Mouse (Mus musculus): Measurements from ENCODE around the gene Abcd3.
"Not testable (repeated sequence)": the region's sequence is repeated elsewhere in the genome, so short reads cannot be mapped to it uniquely, and the experiment has no call there.

Abcd3 gene

DNA sequence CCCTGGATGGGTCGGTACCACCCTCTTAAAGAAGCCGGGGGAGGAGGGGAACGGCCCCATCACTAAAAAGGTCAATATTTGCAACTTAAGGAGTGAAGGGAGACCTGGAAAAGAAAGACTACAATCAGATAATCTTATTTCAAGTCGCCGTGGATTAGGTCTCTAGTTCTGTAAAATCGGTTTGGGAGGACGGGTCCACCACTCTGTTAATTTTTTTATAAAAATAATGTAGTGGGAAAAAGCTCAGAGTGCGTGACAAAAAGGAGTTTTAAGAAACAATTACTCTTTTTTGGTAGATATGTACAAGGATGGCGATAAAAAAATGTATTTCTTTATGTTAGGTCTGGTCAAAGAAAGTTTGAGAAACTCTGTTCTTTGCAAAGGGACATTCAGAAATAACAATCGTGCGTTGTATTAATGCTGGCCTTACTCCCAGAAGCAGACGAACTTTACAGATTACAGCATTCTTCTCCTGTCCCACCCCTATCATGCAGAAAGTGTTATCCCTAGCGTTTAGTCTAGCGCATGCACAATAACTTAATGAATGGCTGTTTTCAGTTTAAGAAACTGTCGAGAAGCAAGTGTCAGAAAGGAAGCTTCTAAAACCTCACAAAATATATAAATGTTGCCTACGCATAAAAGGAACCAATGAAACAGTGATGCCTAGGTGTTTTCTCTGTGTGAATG is 590 bp upstream of the Abcd3 start:
- no peak for DNase-seq

DNA sequence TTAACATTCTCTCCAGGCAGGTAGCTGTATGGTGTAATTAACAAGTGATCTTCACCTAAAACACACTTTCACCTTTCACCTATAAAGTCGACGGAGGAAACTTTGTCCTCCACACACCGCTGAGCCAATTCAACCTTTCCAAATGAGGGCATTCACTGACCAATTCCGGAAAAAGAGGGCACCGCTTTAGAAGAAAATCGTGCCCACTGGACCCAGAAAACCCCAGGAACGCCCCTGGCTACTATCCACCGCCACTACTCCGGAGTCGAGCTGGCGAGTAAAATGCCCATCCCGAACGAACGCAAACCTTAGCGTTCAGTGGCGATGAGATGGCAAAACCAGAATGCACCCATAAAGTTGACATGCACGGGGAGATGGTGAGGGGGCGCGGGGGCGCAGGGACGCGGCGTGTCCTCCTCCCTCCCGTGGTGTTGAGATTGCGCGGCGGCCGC is 663 bp downstream of the Abcd3 start:
- no peak for DNase-seq

DNA sequence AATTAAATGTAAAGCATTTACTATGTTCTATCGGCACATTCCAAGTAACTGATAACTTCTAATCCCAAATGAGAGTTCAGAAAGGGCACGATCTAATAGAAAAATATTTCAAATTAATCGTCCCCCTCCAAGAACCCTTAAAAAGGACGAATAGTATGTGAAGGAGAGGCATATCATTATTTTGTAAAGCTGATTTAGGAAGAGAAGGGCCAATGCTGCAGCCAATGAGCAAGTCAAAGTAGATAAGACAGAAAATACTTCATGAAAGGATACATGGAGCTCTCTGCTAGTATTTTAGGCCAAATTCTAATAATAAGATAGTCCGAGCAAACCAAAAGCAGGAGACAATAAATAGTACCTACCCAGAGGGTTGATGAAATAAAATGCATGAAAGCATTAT is 1.3 kb downstream of the Abcd3 start:
- DNase-seq: no peak

DNA sequence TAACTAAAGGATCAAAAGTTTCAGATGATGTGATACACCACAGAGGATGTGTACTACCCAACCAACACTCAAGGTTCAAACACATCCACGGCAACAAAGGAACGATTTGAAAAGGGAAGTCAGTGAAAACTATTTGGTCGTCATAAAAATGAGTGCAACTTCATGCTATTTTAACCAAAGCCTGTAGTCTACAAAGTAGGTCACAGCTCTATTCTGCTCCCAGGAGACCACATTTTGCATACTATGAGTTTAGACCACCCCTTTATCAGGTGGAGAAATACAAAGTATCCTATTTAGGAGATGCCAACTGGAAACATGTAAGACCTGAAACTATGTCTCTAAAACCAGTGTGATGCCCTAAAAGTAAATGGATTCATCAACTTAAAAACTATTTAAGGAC is 6.9 kb downstream of the Abcd3 start:
- DNase-seq: no peak

DNA sequence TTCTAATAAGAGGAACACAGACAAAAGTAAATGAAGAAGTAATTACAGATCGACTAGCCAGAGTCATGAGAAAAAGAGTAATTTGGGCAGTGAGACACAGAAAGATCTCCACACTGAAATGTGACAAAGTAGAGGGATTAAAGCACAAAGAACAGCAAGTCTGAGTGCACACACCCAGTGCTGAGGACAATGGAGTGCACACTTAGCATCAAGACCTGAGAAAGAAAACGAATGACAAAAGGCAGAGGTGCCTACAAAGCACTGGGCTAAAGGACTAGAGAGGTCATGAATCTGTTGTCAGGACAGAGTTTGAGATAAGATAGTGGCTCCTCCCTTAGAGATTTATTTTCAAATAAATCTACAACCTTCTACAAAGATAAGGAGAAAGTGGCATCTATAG is 20.9 kb downstream of the Abcd3 start:
- DNase-seq: no peak

DNA sequence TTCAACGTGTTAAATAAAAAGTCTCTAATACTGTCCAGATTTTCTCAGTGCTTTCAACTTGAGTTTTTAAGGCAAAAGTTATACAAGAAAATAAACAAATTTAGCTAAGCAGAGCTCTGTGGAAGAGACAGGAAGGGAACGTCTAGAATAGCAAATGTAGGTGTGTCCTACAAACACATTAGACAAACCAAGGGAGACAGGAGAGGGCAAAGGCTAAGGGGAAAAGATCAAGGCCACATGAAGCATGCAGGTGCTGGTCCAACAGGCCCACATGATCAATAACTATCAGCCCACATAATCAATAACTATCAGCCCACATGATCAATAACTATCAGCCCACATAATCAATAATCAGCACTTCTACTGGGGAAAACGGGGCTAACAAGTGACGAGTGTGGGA is 22.9 kb downstream of the Abcd3 start:
- no peak for DNase-seq

DNA sequence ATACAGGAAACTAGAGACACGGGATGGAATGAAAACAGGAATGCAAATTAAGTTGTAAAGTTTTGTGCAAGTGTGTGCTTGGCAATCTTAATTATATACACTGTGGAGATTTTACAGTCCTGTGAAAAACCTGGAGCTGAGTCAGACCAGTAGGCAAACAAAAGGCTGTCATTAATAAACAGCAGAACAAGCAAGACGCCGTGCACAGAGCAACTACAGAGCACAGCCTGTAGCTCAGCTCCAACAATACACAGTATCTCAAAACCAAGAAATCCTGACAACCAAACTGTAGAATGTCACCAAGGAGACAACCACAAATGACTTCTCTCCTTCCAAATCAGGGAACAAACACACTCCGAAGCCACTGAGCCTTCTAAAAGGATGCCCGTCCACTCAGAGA is 24.7 kb downstream of the Abcd3 start:
- DNase-seq: no peak

DNA sequence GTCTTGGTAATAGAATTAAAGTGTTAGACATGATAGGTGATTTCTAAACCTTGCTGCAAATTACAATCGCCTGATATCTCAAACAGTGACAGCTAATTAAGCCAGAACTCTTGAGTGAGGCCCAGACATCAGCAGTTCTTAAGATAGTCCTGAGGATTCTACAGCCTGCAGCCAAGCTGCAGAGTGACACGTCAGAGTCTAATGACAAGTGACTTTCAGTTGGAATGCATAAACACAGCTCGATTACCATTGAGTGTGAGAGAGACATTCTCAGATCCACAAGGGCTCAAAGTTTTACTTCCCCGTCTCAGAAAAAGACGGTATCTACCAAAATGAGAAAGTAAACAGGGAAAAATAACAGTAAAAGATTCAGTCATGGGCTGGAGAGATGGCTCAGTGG is 25.3 kb downstream of the Abcd3 start:
- no peak for DNase-seq

DNA sequence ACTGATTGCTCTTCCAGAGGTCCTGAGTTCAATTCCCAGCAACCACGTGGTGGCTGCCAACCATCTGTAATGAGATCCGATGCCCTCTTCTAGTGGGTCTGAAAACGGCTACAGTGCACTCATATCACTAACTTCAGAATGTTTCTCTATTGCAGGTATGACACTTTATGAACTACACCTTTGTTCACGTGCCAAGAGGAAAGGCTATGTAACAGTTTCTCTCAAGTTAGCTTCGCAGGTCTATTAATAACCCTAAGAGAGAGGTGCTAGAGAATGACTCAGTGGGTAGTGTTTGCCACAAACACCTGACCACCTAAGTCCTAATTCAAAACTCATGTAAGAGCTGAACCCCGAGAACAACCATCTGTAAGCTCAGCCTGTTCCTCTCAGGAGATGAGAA is 32.1 kb downstream of the Abcd3 start:
- no peak for DNase-seq

DNA sequence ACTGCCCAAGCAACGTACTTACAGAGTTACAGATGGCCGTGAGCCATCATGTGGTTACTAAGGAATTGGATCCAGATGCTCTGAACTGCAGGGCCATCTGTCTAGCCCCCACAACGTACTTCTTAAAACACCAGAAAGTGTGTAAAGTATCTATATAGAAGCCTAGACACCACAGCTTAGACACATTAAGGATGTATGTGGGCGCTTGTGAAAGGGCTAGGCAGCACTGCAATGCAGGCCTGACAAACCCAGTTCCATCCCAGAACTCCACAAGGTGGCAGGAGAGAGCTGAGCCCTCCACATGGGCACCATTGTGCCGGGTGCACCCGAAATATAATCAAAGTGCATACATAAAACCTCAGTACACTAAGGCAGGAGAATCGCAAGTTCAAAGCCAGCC is 37.2 kb downstream of the Abcd3 start:
- DNase-seq: peak; percentile 8

DNA sequence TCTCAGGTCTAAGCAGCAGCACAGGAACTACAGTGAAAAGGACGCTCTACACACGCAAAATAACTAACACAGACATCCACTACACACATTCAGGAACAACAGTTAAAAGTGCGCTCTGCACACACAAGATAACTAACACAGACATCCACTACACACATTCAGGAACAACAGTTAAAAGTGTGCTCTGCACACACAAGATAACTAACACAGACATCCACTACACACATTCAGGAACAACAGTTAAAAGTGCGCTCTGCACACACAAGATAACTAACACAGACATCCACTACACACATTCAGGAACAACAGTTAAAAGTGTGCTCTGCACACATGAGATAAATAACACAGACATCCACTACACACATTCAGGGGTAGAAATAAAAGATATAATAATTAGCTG is 41.8 kb downstream of the Abcd3 start:
- DNase-seq: not testable (repeated sequence)

DNA sequence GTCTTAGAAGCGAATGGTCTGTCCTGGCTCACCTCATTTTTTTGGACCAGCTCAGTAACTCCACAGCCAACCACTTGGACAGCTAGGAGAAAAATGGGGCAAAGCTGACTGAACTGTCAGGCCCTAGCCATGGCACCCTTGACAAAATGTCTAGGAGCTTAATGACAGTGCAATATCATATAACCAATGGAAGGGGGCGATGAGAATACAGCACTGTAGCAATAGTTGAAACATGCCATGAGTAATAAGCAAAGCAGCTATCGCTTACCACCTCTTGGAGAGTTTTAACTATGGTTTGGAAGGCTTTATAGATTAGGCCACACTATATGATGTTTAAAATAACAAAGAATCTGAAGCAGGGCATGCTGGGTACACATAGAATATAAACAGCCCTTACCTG is 46.3 kb downstream of the Abcd3 start:
- no peak for DNase-seq

DNA sequence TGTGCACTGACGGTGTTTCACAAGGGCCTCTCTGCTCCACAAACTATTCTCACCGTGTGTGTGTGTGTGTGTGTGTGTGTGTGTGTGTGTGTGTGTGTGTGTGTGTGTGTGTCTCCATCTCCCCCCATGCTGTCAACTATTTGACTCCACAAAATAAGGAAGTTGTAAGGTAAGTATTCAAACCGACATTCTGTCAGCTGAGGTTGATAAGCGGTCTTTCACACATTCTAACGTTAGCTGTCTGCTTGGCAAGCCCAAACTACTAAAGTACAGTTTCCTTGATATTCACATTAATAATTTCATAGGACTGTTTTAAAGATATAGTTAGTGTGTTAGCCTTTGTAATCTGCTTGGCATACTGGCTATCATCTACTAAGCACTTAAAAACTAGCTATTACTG is 48.3 kb downstream of the Abcd3 start:
- DNase-seq: no peak

DNA sequence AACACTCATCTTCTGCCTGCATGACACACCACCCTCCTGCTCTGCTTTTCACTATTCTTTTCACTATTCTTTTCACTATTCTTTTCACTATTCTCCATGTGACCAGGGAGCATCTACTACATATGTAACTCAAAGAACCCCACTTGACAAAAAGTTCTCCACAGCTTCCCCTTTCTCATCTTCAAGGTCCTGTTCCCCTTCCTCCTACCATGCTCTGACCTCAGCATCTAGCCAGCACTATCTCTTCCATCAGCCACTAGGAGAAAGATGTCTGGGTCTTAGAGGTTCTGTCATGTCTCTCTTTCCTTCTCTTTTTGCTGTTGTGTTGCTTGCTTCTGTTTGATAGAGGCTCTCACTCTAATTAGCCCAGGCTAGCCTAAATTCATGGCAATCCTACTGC is 49.1 kb downstream of the Abcd3 start:
- DNase-seq: no peak

DNA sequence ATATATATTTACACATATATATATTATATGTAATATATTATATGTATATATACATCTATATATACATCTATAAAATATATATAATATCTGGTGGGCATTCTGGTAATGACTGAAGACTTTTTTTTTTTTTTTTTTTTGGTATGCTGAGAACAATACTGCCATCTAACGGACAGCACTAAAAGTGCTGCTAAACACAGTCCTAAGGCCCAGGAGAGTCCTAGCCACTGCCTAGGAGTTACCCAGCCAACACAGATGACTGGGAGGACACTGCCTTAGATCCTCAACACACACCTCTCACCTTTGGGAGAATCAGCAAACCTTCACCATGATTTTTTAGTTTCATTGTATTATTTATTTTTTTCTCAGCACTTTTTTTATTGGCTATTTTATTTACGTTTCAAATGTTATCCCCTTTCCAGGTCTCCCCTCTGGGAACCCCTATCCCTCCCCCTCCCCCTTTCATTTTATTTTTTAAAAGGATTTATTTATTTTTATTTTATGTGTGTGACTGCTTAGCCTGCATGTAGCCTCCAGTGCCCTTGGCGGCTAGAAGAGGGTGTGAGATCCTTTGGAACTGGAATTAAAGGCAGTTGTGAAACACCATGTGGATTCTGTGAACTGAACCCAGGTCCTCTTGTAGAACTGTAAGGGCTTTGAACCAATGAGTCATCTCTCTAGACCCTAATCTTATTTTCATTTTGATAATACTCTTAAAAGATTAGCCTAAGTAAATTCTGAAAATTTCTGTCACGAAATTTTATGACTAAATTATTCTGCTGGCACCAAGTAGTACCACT is 52.8 kb downstream of the Abcd3 start:
- DNase-seq: no peak

DNA sequence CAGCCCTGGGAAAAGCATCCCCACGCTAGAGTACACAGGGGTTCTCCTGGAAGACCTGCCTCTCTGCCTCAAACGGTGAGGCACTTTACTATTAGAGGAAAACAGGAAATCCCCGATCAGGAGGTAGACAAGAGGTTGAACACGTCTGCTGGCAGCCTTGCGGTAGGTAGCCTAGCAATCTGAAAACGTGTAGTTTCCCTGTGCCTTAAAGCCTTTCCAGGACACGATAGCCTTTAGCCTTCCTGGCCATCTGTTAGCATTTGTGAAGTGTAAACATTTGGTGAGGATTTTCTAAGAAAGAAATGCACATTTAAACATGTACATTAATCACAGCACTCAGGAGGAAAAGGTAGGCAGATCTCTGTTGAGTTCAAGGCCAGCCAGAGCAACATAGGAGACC is 56.7 kb downstream of the Abcd3 start:
- DNase-seq: no peak

DNA sequence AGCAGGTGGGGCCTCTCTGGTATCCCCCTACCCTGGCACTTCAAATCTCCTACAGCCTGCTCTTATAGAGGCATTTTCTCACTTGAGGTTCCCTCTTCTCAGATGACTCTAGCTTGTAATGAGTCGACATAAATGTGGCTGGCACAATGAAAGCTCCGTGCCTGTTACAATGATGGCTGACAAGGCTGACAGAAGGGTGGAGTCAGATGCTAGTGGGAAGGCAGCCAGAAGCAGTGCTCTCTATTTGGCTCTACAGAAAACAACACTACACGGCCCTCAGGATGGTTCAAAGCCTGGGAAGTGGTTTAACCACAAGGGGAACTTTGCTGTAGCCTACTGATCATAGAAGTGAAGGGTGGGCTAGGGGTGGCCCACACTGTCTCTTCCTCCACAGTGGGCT is 60.0 kb downstream of the Abcd3 start:
- DNase-seq: no peak

DNA sequence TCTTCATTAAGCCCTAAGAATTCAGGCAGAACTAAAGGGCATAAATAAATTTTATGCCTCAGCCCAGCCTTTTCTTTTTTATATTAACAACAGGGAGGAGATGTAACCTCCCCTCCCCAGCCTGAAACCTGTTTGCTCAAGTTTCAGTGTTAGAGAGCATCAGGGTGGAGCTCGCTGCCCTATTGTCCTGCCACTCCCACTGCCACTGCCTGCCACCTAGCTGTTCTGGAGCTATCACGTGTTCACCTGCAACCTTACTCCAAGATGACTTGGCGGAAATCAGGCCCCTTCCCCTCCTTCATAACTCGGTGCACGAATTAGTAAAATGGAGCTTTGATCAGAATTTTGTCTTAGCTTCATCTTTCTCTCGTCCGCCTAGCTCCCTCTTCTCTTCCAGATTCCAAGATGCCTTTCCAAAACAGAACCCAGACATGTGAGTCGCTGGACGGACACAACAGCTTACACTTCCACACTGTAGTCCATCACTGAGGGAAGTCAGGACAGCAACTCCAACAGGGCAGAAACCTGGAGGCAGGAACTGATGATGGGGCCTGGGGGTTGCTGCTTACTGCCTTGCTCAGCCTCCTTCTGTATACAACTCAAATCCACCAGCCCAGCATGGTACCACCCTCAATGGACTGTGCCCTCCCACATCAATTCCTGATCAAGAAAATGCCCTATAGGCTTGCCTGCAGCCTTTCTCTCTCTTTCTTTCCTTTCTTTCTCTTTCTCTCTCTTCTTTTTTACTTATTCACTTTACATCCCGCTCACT is 60.6 kb downstream of the Abcd3 start:
- DNase-seq: not testable (repeated sequence)

DNA sequence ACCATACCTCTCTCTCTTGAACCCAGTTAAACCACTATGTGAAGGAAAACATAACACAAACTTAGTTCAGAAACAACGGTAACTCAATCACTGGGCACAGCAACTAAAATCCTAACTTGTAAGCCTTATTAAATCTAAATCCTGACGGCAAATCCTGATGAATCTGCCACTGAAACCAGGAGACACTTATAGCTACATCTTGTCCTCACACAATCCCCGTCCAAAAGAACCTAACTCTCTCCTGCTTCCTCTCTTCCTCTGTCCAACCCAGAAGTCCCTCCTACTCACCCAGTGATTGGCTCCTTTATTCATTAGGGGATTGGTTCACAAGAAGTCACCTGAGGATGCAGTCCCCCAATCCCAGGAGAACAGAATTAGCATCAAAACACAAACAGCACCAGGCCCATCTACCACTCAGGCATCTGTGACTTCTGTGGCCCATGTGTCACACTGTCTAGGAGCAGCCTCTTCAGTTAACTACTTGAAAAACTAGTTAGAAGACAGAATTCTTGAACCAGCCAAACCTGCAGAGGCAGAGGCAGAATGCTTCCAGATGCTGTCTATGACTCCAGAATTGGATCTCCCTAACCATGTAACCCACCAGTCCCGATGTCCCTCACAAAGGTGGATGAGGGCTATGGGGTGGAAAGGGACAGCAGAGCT is 73.8 kb downstream of the Abcd3 start:
- not testable (repeated sequence) for DNase-seq

DNA sequence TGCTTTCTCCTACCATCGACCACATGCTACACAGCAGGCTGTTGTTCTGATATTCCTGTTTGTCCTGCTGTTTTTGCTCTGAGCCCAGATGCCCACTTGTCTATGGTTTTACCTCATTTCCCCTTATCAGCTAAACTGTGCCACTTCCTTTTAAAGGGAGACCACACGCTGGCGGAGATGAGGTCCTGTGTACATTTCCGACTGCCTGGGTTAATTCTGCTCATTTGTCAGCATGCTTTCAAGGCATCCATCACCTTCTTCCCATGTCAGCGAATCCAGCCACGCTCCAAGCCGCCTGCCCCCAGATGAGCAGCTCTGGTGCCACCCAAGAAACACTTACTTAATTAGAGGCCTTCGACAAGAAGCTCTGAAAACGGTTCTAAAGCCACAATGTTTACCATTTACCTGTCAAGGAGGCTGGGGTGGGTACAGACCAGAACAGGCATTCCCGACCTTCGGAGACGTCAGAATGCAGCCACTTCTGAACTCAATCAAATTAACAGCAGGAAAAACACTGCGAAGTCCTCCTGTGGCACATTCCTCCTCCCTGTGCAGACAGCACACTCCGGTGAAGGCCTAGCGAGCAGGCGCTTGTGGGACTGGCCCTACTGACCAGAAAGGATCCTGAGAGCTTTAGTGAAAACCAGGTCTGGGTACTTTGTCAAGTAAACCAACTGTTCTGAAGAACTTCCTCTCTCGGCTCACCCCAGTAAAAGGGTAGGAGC is 75.5 kb downstream of the Abcd3 start:
- DNase-seq: no peak

DNA sequence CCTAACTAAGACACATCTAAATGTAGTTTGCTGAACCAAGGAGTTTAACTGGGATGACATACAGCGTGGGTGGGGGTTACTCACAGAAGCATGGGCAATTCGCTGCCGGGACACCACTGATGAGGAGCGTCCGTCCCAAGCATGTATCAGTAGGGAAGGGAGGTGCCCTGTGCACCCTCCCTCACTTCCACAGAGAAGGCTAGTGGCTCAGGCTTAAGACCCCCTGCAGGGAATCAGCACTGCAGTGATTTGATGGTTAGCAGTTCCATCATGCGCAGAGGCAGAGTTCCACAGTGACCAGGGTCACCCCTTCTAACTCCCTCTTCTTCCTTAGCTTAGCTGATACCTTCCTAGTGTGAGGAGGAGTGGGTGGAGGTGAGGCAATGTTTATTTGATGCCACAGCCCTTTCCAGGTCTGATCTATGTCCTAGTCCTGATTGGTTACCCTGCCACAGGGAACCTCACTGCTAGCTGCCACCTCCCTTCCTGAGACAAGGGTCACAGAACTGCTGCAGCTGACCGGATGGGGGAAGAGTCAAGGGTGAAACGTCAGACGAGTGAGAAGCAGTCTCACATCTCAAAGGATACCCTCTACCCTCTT is 76.3 kb downstream of the Abcd3 start:
- no peak for DNase-seq

DNA sequence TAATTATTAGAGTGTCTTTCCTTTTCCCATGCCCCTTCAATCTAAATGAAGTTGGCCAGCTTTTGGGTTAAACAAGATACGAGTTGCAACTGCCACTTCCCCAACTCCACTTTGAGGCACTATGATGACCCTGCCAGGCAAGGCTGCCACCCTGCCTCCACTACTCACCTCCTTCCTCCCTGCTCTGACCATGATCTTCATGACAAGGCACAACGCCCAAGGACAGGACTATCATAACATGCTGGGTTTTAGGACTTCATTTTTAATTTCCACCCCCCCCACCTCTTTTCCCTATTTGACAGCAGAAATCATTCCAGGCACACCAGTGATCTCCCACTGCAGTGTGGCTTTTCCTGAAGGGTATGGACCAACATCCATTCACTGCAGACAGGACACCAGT is 77.2 kb downstream of the Abcd3 start:
- DNase-seq: no peak
